Mouse (Mus musculus): ENCODE data around the gene Olfr558.

GRCm38 (mm10) chr7:102733793-102734192, 31.8 kb downstream of the Olfr558 start:
- TF ChIP-seq POLR2A (IDR thresholded peaks at IDR 0.05; ENCODE audit: low read depth, low read length): no peak
- no peak for TF ChIP-seq CTCF (conservative IDR thresholded peaks at IDR 0.05; ENCODE audit: insufficient read depth, insufficient read length, low read depth, low read length)

All from kidney, adult 2 months (tissue).